Mouse (Mus musculus): ENCODE measurements around the gene Ell.

Gene Ell

DNA sequence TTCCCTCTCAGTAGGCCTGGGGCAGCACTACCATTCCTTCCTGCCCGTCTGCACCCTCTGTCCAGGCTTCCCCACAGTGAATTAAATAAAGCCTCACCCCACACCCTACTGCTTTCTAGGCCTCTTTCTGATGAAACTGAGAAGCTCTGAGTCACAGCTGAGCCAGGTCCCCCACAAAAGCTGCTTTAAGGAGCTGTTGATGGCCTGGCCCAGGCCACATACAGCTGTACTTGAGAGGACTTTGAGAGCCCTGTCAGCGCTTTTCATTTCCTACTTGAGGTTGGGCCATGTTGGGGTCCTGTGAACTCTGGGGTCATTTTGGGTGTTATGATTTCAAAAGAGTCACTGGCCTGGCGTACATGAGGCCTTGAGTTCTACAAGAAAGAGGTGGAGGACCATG, 4.0 kb upstream of the Ell start:
- DNase-seq (ENCODE audit: low spot score in 2 of 2), result no peak

DNA sequence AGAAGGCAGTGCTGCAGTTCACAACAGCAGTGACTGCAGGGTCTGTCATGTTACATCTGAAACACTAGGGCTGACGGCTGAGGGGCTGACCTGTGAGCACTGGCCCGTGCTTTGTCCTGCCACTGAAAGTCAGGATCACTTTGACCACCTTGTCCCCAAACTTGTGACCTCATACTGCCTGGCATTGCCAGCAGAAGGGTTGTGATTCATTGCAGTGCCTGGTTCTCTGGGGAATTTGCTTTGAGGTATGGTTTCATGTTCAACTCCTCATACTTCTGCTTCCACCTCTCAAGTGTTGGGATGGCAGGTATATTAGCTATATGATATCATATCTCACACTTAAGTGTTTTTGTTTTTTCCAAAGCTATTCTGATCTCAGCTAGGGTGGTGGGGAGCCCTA, 3.6 kb upstream of the Ell start:
- DNase-seq (ENCODE audit: low spot score in 2 of 2), result no peak

GRCm38 (mm10) chr8:70538024-70538579, 1.2 kb upstream of the Ell start:
- DNase-seq (ENCODE audit: low spot score in 2 of 2), result peak; percentile 67 to 74

DNA sequence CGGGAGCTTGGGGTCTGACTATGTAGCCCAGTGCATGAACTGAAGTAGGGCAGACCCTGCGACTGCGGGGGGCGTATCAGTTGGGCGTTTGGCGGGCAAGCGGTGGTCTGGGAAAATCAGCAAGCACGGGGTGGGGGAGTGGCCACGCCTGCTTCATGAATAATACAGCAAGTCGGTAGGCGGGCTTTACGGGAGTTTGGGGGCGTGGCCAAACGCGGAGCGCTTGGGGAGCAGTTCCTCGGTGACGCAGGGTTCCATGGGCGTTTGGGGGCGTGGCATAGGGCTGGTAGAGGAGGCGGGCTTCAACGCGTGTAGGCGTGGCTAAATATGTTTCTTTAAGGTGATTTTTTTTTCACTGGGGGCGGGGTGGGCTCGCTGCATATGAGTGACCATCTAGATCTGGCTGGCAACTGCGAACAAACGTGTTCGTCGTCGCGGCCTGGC, 602 bp upstream of the Ell start:
- DNase-seq (ENCODE audit: low spot score in 2 of 2), result peak; percentile 99 to 100

- DNase-seq (ENCODE audit: low spot score in 2 of 2), result no peak
These were observed 803 bp downstream of the Ell start for GRCm38 (mm10) chr8:70540013-70540506.

DNA sequence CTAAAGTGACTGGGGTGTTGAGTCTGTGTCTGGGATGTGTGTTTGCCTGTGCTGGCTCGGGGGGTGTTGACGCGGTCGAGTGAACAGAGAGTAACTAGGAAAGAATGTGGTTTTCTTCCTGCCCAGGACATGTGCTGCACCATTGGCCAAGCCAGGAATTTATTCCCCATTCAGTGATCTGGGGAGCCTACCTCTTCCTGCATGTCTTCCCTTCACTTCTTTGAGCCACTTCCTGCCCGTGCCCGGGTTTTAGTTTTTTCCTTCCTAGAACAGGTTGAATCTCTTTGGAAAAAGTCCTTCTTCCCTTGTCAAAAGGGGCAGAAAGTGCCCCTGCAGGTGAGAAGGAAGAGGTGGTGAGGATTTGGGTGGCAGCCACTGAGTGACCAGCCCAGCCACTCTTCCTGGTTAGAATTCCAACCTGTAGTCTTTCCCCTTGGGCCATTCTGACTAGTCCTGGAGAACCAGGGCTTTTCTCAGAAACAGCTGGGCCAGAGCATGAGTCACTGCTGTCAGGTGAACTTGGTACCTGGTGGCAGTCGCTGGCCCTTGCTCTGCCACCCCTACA, 1.3 kb downstream of the Ell start:
- no peak for DNase-seq (ENCODE audit: low spot score in 2 of 2)

DNA sequence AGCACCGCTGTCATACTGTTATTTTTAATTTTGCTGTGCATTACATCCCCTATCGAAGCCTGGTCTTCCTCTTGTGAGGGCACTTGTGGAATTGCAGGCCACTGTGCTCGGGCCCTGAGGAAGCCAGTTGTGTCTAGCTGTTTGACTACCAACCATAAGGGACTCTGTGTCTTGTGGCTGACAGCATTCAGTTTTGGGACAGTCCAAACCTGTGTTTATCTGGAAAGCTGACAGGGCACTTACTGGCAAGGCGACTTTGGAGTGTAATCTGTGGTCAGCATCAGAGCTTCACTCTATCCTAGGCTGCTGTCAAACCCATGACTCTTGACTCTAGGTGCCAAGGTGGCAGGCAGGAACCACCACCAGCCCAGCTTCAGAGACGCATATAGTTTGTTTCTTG, 1.8 kb downstream of the Ell start:
- DNase-seq (ENCODE audit: low spot score in 2 of 2), result no peak

- peak; percentile 64 to 81 for DNase-seq (ENCODE audit: low spot score in 2 of 2)
These were observed 5.0 kb downstream of the Ell start for GRCm38 (mm10) chr8:70544200-70544687.

GRCm38 (mm10) chr8:70546412-70546811, 7.2 kb downstream of the Ell start:
- no peak for DNase-seq (ENCODE audit: low spot score in 2 of 2)

GRCm38 (mm10) chr8:70547762-70548161, 8.5 kb downstream of the Ell start:
- DNase-seq (ENCODE audit: low spot score in 2 of 2), result no peak

DNA sequence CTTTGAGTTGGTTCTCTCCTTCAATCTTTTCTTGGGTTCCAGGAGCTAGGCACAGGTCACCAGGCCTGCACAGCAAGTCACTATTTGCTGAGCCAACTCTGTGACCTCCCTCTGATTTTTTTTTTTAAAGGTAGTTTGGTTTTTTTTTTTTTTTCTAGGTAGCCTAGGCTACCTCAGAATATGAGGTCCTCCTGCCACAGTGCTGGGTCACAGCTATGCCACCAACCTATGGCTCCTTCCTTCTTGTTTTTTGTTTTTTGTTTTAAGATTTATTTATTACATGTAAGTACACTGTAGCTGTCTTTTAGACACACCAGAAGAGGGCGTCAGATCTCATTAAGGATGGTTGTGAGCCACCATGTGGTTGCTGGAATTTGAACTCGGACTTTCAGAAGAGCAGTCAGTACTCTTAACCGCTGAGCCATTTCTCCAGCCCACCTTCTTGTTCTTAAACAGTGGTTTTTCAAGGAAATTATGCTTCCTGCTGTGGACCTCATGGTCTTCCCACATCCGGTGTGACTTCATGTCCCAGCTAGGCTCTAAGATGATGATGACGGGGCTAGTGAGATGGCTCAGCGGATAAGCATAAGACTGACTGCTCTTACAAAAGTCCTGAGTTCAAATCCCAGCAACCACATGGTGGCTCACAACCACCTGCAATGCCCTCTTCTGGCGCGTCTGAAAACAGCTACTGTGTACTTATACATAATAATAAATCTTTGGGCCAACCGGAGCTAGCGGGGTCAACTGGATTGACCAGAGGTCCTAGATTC, 10.3 kb downstream of the Ell start:
- no peak for DNase-seq (ENCODE audit: low spot score in 2 of 2)

DNA sequence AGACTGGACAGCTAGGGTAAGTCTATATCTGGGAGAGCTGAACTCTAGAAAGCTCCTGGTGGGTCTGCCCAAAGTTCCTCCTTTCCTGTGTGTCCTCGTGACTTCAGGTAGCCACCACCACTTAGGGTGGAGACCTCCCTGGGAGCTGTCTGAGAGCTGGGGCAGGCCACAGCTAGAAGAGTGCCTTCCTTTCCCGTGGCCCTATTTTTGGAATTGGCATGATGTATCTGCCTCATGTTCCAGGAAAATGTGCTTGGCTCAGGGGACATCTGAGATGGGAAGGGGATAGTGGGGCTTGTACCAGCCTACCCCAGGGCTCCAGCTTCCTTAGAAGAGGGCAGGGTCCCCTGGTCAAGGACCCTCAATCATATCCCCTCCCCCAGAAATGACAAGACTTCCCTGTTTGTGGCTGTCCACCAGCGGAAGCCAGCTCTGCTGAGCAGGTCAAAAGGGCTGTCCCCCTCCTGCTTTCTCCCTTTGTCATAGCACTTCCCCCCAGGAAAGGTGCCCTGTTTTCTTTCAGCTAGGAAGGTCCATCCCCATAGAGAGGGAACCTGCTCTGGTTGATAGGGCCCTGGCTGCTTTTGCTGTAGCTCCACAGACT, 12.4 kb downstream of the Ell start:
- DNase-seq (ENCODE audit: low spot score in 2 of 2), result no peak

- no peak for DNase-seq (ENCODE audit: low spot score in 2 of 2)
These were observed 13.6 kb downstream of the Ell start for GRCm38 (mm10) chr8:70552836-70553235.

GRCm38 (mm10) chr8:70553740-70554139, 14.5 kb downstream of the Ell start:
- DNase-seq (ENCODE audit: low spot score in 2 of 2), result peak in 1 of 2 experiments; percentile 64

DNA sequence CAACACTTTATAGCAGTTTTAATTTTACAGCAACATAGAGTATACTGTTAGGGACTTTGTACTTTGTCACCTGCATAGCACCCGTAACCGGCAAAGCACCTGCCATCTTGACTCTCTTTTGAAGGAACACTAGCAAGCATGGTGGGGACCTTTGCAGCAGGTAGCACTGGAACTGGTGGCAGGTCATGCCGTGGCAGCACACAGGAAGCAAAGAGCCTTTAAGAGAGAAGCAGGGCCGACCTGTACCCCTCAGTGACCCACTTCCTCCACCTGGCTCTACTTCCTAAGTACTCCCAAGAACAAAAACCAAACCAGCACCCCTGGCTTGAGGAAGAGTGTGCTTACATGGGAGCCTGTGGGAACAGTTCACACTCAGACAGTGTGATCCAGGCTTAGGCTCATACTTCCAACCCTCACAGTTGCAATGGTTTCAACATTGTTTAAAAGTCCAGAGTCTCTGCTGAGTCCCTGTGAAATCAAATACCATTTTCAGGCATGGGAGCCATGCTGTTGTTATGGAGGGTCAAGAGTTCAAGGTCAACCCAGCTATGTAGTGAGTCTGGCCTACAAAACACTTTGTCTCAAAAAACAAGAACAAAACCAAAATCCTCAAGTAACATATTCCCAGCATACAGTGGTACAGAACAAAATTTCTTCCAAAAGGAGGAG, 16.0 kb downstream of the Ell start:
- no peak for DNase-seq (ENCODE audit: low spot score in 2 of 2)

GRCm38 (mm10) chr8:70558334-70558733, 19.1 kb downstream of the Ell start:
- DNase-seq (ENCODE audit: low spot score in 2 of 2), result no peak

DNA sequence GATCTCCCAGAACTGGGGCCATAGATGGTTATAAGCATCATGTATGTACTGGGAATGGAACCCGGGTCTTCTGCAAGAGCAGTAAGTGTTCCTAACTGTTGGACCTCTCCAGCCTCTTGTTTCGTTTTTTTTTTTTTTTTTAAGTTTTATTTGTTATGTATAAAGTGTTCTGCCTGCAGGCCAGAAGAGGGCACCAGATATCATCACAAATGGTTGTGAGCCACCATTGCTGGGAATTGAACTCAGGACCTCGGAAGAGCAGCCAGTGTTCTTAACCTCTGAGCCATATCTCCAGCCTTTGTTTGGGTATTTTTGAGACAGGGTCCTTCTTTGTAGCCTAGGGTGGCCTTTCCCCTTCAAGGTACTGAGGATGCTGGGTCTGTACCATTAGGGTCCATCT, 19.7 kb downstream of the Ell start:
- DNase-seq (ENCODE audit: low spot score in 2 of 2), result no peak

GRCm38 (mm10) chr8:70560096-70560495, 20.8 kb downstream of the Ell start:
- peak in 1 of 2 experiments; percentile 48 for DNase-seq (ENCODE audit: low spot score in 2 of 2)

- DNase-seq (ENCODE audit: low spot score in 2 of 2), result no peak
These were observed 21.3 kb downstream of the Ell start for GRCm38 (mm10) chr8:70560564-70560963.

DNA sequence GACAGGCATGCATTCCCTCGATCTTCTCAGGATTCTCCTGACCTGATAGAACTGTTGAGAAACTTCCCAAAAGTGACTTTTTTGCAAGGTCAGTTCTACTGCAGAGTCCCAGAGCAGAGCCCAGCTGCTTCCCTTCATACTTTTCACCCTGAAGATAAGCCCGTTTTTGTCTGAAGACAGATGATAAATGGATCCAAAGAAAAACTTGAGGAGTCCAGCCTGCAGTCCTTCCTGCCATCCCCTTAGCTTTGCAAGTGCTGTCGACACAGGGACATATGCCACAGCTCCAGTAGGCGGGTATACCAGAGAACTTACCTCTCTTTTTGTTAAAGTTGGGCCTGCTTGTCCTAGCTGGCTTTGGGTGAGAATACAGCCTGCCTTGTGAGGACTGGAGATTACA, 22.1 kb downstream of the Ell start:
- no peak for DNase-seq (ENCODE audit: low spot score in 2 of 2)

DNA sequence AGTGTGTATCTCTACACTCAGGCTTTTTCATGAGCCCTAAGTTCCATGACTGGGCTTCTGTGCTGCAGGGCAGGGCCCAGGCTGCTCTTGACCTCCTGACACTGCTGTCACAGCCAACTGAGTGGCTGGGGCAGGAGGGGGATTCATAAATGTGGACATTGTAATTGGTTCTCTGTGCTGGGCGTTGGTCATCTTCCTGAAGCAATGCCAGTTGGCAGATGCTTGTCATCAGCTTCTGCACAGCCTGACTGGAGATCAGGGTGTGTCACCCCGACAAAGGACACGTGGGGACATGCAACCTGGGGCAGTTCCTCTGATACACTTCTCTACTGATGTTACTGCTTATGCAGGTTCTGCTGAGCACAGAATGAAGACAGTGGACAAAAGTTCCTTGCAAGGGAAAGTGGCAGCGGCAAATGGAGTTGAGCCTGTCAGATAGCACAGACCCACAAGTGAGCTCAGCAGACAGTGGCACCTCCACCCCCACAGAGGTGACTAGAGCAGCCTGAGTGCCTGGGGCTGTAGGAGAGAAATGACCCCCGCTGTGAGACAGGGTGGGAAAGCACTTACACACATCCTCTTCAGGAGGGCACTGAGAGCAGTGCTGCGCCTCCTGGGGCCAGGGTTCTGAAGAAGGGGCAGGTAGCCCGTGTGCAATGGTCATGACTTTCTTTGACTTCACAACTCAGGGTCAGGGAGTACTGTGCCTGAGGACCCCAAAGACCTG, 22.7 kb downstream of the Ell start:
- peak; percentile 53 to 79 for DNase-seq (ENCODE audit: low spot score in 2 of 2)
